Mouse (Mus musculus): Measurements from ENCODE around the gene Rnf11.
A peak's percentile ranks its signal among the peaks of the same experiment; 100 is the strongest.

The Rnf11 gene

DNA sequence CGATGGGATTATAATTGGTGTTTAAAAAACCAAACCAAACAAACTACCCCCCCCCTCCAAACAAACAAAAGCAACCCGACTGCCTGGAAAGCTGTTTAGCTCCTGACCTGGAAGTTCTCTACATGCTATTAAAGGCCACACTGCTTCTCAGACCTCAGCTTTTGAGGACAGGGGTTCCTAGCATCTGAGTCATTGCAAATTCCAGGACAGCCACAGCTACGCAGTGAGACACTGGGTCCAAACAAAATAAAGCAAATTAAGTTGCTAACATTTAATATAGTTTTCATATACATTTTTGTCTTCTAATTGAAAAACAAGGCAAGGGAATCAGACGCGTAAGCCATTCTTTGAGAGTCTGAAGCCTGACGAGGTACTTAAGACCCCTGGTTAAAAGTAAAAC is 40.1 kb downstream of the Rnf11 start:
- DNase-seq = no peak

DNA sequence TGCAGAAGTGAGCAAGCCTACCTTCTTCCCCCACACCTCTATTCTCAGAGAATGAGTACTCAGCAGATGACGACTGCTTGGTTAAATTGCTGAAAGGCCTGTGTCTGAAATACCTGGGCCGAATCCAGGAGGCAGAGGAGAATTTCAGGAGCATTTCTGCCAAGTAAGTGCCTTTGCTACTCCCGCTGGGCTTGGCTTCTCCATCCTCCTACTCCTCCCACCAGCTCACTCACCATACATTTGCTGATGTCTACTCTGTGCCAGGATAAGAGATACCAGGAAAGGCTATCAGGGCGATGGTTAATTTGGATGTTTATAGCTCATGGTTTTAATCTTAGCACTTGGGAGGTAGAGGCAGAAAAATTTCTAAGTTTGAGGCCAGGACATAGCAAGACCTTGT is 41.9 kb downstream of the Rnf11 start:
- DNase-seq = peak; percentile 72

DNA sequence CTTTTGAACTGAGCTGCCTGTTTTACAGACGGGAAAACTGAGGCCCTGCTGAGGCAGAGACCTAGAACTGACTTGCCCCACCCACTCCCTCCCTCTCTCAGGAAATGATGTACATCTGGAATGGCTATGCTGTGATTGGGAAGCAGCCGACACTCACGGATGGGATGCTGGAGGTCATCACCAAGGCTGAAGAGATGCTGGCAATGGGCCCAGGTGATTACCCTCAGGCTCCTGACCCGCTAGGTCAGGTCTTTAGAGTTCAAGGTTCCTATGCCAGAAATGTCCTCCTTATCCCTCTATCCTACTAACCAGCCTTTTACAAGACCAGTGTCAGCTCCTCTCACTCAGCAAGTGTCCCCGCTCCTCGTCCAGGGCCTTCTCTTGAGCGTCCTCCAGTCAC is 42.4 kb downstream of the Rnf11 start:
- no peak for DNase-seq

DNA sequence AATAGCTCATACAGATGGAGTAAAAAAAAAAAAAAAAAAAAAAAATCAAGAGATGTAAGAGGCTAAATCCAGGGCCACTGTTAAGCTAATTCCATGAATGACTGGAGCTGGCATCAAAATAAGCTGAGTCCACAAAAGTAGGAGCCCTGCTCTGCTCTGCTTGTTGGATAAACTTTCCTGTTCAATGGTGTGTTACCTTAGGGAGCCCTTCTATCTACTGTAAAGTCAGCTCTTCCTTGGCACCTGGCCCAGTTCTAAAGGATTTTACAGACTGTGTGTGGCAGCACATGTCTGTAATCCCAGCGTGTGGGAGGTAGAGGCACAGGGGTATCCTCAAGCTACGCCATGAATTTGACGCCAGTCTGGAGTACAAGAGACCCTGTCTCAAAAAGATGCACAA is 43.5 kb downstream of the Rnf11 start:
- DNase-seq = no peak

DNA sequence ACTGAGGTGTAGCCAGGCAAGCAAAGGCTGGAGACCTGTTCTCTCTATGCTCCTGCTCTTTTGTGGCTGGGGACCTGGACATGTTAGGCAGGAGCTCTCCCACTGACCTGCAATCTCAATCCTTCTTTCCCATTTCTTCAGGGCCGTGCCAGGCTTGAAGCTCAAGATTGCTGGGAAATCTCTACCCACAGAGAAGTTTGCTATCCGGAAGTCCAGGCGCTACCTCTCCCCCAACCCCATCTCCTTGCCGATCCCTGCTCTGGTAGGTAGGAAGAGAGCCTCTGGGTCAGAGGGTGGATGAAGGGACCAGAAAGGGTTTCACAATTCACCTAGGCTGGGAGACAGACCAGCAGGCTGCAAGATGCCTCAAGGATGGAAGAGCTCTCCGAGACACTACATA is 44.1 kb downstream of the Rnf11 start:
- DNase-seq = no peak

DNA sequence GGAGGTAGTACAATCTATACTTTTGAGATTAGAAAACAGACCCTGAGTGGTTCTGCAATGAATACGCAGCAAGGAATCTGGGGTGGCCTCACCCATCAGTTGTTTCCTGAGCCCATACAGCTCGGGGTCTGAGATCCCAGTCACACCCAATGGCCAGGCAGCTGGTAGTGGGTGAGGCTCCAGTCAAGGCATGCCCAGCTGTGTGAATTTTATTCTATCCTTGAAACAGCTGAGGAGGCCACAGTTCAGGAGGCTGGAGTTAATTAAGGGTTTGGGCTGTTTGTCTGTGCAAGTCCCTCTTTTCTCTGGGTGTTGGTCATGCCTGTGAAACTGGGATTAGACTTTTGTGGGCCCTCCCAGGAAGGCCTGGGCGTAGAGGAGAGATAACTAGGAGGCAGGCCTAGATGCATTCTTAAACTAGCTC is 44.7 kb downstream of the Rnf11 start:
- no peak for DNase-seq

DNA sequence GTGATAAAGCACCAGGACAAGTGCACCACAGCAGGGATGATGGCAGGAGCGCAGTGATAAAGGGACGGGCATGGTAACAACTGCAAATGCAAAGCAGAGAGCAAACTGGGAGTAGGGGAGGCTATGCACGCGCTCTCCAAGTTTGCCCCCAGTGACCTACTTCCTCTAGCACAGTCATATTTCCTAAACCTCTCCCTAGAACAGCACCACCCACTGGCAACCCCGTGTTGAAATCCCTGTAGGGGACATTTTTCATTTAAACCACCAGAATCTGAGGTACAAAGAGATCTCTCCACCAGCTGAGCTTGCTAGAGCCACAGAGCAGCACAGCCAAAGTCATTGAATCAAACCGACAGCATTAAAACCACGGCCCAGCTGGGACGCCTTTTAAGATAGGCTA is 45.4 kb downstream of the Rnf11 start:
- no peak for DNase-seq

DNA sequence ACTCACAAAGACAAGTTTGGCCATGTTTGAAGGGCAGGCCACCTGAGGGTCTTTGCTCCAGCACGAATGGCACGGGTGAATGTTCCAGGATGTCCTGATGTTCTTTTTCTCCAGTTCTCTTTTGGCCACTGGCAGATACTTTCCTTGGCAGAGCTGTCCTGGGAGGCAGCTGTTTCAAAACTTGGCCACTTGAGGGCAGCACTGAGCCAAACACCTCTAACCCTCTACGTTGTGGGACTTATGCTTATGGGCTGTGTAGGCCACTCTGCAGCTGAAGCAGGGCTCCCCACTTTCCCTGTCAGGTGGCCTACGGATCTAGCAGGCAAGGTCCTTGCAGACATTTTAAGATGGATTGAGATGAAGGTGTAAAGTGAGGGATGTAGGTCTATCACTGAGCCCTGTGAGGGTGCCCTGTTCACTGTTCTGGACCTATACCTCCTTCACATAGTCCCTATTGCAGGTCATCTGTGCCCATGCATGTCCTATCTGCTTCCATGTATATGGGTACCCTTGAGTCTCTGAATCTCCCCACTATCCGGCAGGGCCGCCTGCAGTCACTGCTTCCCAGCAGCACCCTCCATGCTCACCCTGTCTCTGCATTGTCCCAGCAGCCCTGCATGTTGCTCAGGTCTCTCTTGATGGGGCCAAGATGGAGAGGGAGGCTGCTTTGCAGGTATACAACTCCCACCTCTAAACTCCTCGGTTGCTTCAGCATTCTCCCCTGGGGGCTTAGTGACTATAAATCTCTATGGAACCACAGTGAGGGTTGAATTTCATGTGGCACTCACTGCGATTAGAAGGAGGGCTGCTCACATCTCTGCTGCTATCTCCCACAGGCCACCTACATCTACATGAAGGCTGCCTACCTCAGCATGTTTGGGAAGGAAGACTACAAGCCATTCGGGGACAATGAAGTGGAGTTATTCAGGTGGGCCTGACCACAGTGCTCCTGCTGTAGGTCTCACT is 46.3 kb downstream of the Rnf11 start:
- DNase-seq = peak; percentile 39

DNA sequence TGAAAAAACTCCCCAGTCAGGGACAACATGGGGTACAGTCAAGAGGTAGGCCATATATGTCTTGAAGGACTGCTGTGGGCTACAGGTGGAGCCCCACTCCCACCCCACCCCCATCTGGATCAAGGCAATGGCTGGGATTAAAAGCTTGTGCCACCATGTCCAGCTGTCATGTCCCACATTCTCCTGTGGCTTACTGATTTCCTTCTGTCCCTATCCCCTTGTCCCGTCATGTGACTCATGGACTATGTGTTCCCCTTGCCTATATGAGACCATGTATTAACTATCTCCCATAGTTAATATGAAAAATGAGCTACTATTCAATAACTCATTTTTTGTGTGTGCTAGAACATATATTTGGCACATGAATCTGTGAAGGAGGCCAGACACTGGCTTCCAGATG is 50.3 kb downstream of the Rnf11 start:
- no peak for DNase-seq

DNA sequence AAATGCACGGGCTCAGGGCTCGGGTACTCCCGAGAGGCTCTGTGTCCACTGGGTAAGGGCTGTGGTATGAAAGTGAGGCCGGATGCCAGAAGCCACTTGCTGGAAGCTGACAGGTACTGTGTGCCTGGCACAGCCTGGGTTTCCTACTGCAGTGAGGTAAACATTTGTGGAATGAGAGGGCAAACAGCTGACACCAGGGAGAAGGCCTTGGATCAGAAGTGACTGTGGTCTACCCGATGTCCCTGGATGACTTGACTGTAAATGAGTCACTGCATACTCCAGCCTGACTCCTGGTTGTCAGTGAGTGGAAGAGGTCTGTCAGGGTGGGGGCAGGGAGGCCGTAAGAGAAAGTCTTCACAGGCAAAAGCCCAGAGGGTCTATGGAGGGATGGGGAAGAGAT is 50.9 kb downstream of the Rnf11 start:
- DNase-seq = no peak

DNA sequence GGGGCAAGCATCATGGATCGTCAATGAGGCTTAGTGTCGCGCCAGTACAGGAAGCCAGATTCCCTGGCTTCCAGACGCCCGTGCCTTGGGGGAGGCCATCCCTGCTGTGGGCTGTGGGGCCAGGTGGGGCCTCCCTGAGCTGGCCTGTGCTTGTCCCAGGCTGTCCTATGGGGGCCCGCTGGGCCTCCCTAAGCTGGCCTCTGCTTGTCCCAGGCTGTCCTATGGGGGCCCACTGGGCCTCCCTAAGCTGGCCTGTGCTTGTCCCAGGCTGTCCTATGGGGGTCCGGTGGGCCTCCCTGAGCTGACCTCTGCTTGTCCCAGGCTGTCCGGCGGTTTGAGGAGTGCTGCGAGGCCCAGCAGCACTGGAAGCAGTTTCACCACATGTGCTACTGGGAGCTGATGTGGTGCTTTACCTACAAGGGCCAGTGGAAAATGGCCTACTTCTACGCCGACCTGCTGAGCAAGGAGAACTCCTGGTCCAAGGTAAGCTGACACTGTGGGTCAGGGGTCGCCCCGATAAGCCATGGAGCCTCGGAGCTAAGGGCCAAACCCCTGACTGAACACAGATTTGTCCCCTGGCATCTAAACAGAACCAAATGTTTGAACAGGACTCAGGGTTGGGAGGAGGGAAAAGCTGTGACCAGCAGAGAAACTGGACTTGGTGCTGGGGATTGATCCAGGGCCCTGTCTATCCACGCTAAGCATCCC is 51.7 kb downstream of the Rnf11 start:
- no peak for DNase-seq

DNA sequence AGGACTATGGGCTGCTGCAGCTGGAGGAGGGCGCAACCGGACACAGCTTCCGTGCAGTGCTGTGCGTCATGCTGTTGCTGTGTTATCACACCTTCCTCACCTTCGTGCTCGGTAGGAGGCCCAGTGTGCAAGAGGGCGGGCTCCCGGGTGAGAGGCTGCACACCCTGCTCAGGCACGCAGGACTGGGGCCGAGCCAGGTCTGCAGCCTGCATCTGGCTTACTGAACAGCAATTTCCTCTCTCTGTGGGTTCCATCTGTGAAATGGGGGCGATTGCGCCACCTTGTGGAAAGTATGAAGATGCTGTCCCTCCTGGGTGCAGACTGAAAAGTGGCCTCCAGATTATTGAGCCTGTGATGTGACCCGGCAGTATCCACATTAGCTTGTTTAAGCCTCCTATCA is 53.7 kb downstream of the Rnf11 start:
- DNase-seq = peak; percentile 61

DNA sequence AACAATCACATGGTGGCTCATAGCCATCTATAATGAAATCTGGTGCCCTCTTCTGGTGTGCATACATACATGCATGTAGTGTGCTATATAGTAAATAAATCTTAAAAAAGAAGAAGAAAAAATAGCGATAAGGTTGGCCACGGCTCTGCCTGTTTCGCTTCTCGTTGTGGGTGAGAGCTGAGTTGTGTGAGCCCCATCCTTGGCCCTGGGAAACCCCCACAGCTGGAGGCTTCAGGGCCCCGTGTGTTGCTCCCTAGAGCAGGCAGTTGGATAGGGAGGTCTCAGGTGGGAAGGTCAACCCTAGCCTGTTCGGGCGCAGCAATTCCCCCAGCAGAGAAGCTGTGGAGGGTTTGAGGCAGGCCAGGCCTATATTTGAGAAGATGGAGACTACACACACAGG is 54.3 kb downstream of the Rnf11 start:
- no peak for DNase-seq

DNA sequence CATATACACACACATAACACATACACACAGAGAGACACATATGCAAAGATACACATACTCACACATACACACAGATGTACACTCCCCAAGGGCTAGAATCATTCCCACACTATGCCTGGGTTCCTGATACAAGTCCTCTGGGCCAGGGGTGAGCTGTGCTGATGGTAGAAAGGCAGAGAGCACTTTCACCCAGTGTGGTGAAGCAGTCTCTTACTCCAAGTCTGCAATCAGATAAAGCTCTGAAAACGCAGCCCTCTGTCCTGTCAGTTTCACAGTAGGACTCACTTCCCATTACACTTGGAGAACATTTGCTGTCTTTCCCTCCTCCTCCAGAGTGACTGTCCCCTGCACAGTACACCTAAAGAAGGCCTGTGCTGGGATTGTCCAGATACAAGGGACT is 57.5 kb downstream of the Rnf11 start:
- no peak for DNase-seq

DNA sequence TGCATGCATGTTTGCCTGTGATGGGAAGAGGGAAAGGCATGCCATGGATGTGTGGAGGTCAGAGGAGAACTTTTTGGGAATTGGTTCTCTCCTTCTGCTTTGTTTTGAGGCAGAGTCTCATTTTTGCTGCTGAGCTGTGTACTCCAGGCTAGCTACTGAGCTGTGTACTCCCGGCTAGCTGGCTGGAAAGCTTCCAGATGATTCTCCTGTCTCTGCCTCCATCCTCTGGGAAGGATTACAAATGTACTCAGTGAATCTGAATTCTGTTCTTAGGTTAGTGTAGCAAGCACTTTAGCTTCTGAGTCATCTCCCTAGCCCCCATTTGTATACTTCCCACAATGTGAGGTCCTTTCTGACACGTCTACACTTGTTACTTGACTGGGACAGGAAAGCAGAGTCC is 61.1 kb downstream of the Rnf11 start:
- DNase-seq = no peak

DNA sequence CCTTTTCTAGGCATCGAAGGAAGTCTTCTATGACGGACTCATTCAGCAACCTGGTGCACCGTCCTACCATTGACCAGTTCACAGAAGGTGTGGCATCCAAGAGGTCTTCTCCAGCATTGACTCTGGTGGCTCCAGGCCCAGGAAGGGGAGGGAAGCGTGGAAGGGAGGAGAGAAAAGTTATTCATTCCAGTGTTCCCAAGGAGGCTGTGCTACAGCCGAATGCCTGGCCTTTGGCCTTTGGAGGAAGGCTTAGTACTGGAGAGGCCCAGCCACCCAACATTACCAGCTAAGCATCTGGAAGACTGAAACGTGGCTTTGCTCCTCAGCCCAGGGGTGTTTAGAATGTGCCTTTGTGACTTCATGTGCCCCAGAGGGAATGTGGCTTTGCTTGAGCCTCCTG is 62.1 kb downstream of the Rnf11 start:
- no peak for DNase-seq

DNA sequence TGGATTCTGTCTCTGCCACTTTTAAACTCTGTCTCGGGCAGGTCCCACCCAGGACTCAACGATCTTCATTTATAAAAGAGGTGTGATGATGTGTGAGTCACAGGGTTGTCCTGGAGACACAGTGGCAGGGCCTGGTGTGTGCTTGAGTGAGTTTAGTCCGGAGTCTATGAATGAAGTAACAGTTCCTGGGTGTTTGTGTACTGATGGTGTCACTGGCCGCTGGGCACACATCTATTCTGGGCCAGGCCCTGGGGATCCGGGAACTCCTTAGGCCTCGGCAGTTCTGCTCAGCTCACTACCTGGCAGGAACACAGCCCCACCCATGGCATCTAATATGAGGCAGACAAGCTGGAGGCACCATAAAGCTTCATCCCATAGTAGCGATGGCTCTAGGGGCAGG is 62.9 kb downstream of the Rnf11 start:
- no peak for DNase-seq

DNA sequence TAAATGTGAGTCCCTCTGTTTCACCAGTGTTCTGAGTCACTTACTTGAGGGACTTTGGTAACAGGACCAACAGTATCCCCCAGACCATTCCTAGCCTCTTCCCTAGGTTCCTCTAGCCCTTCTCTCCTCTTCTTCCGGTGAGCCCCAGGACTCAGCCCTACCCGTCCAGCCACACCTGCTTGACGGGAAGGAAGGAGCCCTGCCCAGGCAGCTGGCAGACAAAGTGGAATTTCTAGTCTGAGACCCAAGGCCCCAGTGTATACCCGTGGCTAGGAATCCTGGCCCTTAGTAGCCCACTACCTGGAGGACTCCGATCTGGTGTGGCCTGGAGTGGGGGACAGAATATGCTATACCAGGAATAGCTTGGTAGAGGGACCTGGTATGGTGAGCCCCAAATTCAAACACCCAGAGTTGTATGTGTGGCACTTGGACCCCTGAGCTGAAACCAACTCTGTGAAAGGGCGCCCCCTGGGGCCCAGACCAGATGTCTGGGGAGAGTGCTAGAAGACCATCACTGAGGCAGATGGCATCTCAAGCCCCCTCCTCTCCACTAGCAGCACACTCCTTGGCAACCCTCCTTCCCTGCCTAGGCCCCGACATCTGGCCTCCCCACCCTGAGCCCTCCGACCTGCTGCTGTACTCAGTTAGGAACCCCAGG is 64.3 kb downstream of the Rnf11 start:
- DNase-seq = no peak

DNA sequence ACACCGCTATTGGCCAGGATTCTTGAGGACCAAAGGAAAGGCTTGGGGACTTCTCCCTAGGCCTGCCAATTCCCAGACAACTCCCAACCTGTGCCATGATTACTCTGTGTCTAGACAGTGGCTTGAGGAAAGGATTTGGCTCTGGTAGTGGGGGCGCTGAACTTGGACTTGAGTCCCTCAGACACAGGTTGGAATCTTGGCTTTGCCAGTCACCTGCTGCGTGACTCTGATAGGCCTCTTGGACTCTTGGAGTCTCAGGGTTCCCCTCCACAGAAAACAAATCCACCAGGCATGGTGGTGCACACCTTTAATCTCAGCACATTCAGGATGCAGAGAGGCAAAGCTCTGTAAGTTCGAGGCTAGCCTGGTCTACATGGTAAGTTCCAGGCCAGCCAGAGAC is 65.0 kb downstream of the Rnf11 start:
- no peak for DNase-seq

DNA sequence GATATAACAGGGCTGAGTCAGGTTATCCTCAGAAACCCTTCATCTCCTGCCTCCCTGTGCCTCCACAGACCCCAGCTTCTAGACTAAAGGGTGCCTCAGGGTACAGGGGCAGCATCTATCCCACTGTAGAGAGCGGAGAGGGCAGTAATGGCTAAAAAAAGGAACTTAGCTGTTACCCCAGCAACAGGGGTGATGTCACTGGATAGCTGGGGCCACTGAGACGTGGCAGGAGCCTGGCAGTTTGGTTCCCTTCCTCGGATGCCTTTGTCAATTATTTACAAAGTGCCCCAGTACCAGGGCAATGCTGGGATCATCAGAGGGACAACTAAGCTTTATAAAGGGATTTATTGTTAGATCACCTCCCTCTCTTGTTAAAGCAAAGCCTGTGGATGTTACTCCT is 65.5 kb downstream of the Rnf11 start:
- DNase-seq = no peak

DNA sequence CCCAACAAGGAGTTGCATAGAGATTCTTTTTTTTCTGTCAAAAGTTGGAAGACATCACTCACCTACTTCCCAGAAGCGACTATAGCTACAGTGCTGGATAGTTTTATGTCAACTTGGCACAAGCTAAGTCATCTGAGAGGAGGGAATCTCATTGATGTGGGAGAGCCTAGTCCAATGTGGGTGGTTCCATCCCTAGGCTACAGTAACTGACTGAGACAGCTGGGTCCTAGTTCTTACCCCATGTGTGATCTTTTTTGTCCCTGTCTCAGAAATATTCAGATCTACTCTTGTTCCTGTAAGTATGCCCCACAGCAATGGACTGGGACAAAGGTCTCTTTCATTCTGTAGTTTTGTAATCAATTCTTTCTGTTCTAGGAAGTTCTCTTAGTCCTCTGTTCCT is 66.5 kb downstream of the Rnf11 start:
- no peak for DNase-seq

DNA sequence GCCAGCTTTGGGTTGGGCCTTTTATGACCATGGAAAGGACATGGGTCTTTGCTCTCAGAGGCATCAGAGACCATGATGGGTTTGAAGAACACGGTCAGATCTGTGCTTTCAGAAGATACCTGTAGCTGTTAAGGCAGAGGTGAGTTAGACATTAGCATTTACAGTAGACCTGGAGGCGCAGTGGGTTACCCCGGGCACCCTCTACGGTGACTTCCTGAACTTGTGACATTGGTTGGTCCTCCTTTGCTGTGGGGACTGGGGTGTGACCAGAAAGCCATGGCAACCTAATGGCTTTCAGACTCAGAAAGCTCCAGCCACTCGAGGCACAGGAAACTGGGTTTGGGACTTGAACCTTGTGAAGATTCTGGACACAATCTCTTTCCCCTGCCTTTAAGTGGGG is 72.3 kb downstream of the Rnf11 start:
- no peak for DNase-seq

DNA sequence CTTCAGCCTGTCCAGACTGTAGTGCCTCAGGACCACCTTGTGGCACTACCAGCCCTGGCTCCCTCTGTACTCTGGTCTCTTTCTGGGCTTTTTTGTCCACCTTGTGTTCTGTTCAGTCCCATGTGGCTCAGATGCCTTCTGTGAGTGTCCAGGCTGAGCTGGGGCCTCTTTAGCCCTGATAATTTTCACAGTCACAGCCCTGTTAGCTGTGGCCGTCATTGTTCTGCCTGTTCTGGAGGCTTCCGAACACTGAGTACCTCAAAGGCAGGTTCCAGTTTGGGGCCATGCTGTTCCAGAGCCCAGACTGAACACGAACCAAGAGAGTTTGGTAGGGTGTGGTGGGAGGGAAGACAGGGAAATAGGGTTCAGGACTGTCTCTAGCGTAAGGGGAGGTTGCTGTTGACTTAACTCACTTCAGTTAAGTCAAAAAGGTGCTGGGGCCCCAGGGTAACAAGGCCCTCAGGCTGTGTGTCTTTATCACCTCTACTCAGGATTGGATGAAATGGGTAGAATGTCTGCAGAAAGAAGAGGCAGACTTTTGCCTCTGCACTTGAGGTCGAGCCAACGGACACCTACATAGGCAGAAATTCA is 73.1 kb downstream of the Rnf11 start:
- no peak for DNase-seq

All from right cerebral cortex, adult 18-20 months (tissue).